Comparison of ENCODE assay signal across 7 mouse cellular contexts in the genomic region with DNA sequence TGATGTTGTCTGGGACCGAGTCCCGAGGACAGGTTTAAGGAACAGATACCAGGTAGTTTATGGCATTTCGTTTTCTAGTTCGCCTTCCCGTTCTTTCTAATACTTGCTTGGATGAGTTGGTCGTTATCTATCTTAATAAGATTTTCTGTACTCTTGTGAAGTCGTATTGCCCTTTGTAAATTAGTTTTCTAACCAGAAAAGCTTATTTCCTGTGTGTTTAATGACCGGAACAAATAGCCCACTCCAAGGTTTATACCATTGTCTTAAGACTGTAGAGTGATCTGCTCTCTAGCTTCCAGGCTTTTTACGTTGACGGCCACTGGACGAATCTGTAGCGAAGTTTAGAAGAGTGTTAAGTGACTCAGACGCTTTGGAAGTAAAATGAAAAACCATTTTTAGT. TPM values are rescaled to one million over a fixed set of nuclear protein-coding genes. Genes with fewer than 3 reads are reported as not detected.
A peak's percentile ranks its signal among the peaks of the same experiment; 100 is the strongest.
DNase-seq lines count a peak whose midpoint lies in the region; ATAC-seq and TF ChIP-seq lines count a peak whose summit lies in the region.

No protein-coding gene starts in this region.

- TF ChIP-seq CTCF in lung, postnatal 0 days (IDR thresholded peaks at IDR 0.05): no peak

- no peaks in the 10 kb centered on the region for H3K27me3 ChIP-seq in lung, postnatal 0 days (replicated peaks; ENCODE audit: insufficient read depth, low read length)
- H3K27me3 ChIP-seq in forebrain, embryonic 14.5 days (replicated peaks; ENCODE audit: control insufficient read depth, insufficient read depth, low read length): 0 out of 2 replicates have a peak, but pooled peaks cover 5% of the 10 kb centered on the region
- H3K27me3 ChIP-seq in liver, embryonic 11.5 days (replicated peaks; ENCODE audit: control insufficient read depth, insufficient read depth, low read length): peaks cover 17% of the 10 kb centered on the region
- H3K27me3 ChIP-seq in stomach, embryonic 15.5 days (replicated peaks): no peaks in the 10 kb centered on the region

- H3K27ac ChIP-seq in lung, postnatal 0 days (ENCODE audit: low read length): peak overlapping the region; percentile 88
- H3K27ac ChIP-seq in forebrain, embryonic 14.5 days (ENCODE audit: low read depth, low read length): no peak overlapping the region
- H3K27ac ChIP-seq in liver, embryonic 11.5 days (ENCODE audit: low read depth, low read length): no peak overlapping the region
- H3K27ac ChIP-seq in stomach, embryonic 15.5 days: peak overlapping the region; percentile 85

- H3K4me2 ChIP-seq in lung, postnatal 0 days (replicated peaks; ENCODE audit: low read depth, low read length): peak overlapping the region; percentile 70
- H3K4me2 ChIP-seq in forebrain, embryonic 14.5 days (ENCODE audit: low read length): peak overlapping the region; percentile 71
- H3K4me2 ChIP-seq in liver, embryonic 11.5 days: peak overlapping the region; percentile 71
- peak overlapping the region; percentile 64 for H3K4me2 ChIP-seq in stomach, embryonic 15.5 days

- 3% methylated on average over 13 of the region's 13 CpGs for WGBS in lung, postnatal 0 days
- 3% methylated on average over 13 of the region's 13 CpGs for WGBS in forebrain, embryonic 14.5 days
- WGBS in liver, embryonic 11.5 days: 5% methylated on average over 13 of the region's 13 CpGs
- WGBS in stomach, embryonic 15.5 days: 4% methylated on average over 13 of the region's 13 CpGs

- ATAC-seq in lung, postnatal 0 days: no peak
- ATAC-seq in forebrain, embryonic 14.5 days: no peak
- ATAC-seq in liver, embryonic 11.5 days (replicated peaks; ENCODE audit: low FRiP score): no peak
- no peak for ATAC-seq in stomach, embryonic 15.5 days (ENCODE audit: insufficient read depth, low FRiP score, low read depth)

- H3K9me3 ChIP-seq in lung, postnatal 0 days (ENCODE audit: low read length): no peaks in the 10 kb centered on the region
- no peaks in the 10 kb centered on the region for H3K9me3 ChIP-seq in forebrain, embryonic 14.5 days (replicated peaks; ENCODE audit: control insufficient read depth, low read length)
- no peaks in the 10 kb centered on the region for H3K9me3 ChIP-seq in liver, embryonic 11.5 days (ENCODE audit: control insufficient read depth, low read length)
- H3K9me3 ChIP-seq in stomach, embryonic 15.5 days: no peaks in the 10 kb centered on the region

- DNase-seq in lung, postnatal 0 days (ENCODE audit: low spot score): peak; percentile 34
- no peak for DNase-seq in lung, adult 18-20 months
- DNase-seq in forebrain, embryonic 14.5 days (ENCODE audit: low spot score): no peak
- no peak for DNase-seq in liver, embryonic 11.5 days (ENCODE audit: low spot score)
- no peak for DNase-seq in spleen, postnatal 36 days (ENCODE audit: low spot score in 2 of 2)
- DNase-seq in ovary, postnatal 10 days (ENCODE audit: low spot score): no peak

- TF ChIP-seq EP300 in lung, postnatal 0 days (IDR thresholded peaks at IDR 0.05): no peak

- peak overlapping the region; percentile 88 for H3K4me3 ChIP-seq in lung, postnatal 0 days (ENCODE audit: low read depth, low read length)
- H3K4me3 ChIP-seq in forebrain, embryonic 14.5 days (ENCODE audit: low read depth, low read length): peak overlapping the region; percentile 76
- H3K4me3 ChIP-seq in liver, embryonic 11.5 days (ENCODE audit: low read depth, low read length): peak overlapping the region; percentile 79
- H3K4me3 ChIP-seq in stomach, embryonic 15.5 days (replicated peaks): peak overlapping the region; percentile 85

- peak overlapping the region; percentile 82 for H3K9ac ChIP-seq in lung, postnatal 0 days (replicated peaks; ENCODE audit: low read depth)
- peak overlapping the region; percentile 86 for H3K9ac ChIP-seq in forebrain, embryonic 14.5 days (ENCODE audit: low read length)
- peak overlapping the region; percentile 69; the same call in 1 of the 2 replicates for H3K9ac ChIP-seq in liver, embryonic 11.5 days (ENCODE audit: low read depth, low read length)
- peak overlapping the region; percentile 87; the same call in 1 of the 2 replicates for H3K9ac ChIP-seq in stomach, embryonic 15.5 days

- H3K36me3 ChIP-seq in lung, postnatal 0 days (ENCODE audit: insufficient read depth, low read length): no peaks in the 10 kb centered on the region
- no peaks in the 10 kb centered on the region for H3K36me3 ChIP-seq in forebrain, embryonic 14.5 days (ENCODE audit: control insufficient read depth, insufficient read depth, low read length)
- H3K36me3 ChIP-seq in liver, embryonic 11.5 days (ENCODE audit: control insufficient read depth, insufficient read depth, low read length): no peaks in the 10 kb centered on the region
- no peaks in the 10 kb centered on the region for H3K36me3 ChIP-seq in stomach, embryonic 15.5 days

- H3K4me1 ChIP-seq in lung, postnatal 0 days (ENCODE audit: insufficient read depth, low read depth, low read length): no peaks in the 10 kb centered on the region
- H3K4me1 ChIP-seq in forebrain, embryonic 14.5 days (ENCODE audit: control insufficient read depth, insufficient read depth, low read length): peaks cover 6% of the 10 kb centered on the region; the same call in 1 of the 2 replicates
- no peaks in the 10 kb centered on the region for H3K4me1 ChIP-seq in liver, embryonic 11.5 days (replicated peaks; ENCODE audit: control insufficient read depth, insufficient read depth, low read length)
- peaks cover 3% of the 10 kb centered on the region; the same call in 1 of the 2 replicates for H3K4me1 ChIP-seq in stomach, embryonic 15.5 days

RNA-seq across cellular contexts. Expression of gene Plekha1, which starts 1.1 kb away (rescaled TPM):
- 74.5 and 83.9 TPM in 2 replicates for polyA plus RNA-seq in lung, postnatal 0 days (2015; fragmentation: Nextera tagmentation; extraction: Ambion mirVana)
- 30.6 and 43.9 TPM in 2 replicates for polyA plus RNA-seq in forebrain, embryonic 14.5 days (2014; fragmentation: Nextera tagmentation; extraction: Ambion mirVana)
- polyA plus RNA-seq in liver, embryonic 11.5 days (2014; fragmentation: Nextera tagmentation; extraction: Ambion mirVana): 18.4 and 20.1 TPM in 2 replicates
- polyA plus RNA-seq in stomach, embryonic 15.5 days (2015; fragmentation: Nextera tagmentation; extraction: Ambion mirVana): 51.1 and 52.6 TPM in 2 replicates

Comparison
In these comparisons a context has a peak if more than half of its experiments do, and no peak if none do; other contexts are left out.
1. H3K27ac ChIP-seq: peak in lung, postnatal 0 days (single experiment) and stomach, embryonic 15.5 days (single experiment); none in forebrain, embryonic 14.5 days (single experiment) and liver, embryonic 11.5 days (single experiment).
2. Peak in every context shown above with its lines, with median percentiles within 50 percentile points of each other: H3K4me2 ChIP-seq, H3K4me3 ChIP-seq and H3K9ac ChIP-seq.